Mouse (Mus musculus): Measurements from ENCODE around the gene Inca1. TPM values are rescaled to one million over a fixed set of nuclear protein-coding genes. Genes with fewer than 3 reads are reported as not detected.
A peak's percentile ranks its signal among the peaks of the same experiment; 100 is the strongest.

Inca1 gene
- polyA plus RNA-seq, 1 experiment from 2014 or later = 0.75 TPM

DNA sequence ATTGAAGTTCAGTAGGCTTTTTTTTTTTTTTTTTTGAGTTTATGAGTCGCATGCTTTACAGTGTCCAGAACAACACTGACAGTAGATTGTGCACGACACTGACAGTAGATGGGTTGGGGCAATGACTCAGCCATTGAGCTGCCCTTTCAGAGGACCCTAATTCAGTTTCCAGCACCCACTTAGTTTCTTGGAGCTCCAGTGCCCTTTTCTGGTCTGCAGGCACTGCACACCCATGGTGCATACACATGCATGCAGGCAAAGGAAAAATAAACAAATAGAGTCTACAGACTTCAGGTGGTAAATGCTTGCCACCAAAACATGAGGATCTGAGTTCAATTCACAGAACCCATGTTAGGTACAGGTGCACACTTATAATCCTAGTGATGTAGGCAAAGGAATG lies 26.6 kb upstream of the Inca1 start:
- 98% methylated on average over 2 of the region's 2 CpGs for WGBS
- no peak overlapping the region for H3K27ac ChIP-seq (replicated peaks)
- no peak for ATAC-seq (ENCODE audit: low read depth)
- no peak overlapping the region for H3K4me2 ChIP-seq
- no peak overlapping the region for H3K4me3 ChIP-seq
- peaks cover 77% of the 10 kb centered on the region for H3K36me3 ChIP-seq
- H3K4me1 ChIP-seq (replicated peaks) = no peaks in the 10 kb centered on the region
- no peaks in the 10 kb centered on the region for H3K9me3 ChIP-seq
- H3K9ac ChIP-seq = no peak overlapping the region
- H3K27me3 ChIP-seq = no peaks in the 10 kb centered on the region

DNA sequence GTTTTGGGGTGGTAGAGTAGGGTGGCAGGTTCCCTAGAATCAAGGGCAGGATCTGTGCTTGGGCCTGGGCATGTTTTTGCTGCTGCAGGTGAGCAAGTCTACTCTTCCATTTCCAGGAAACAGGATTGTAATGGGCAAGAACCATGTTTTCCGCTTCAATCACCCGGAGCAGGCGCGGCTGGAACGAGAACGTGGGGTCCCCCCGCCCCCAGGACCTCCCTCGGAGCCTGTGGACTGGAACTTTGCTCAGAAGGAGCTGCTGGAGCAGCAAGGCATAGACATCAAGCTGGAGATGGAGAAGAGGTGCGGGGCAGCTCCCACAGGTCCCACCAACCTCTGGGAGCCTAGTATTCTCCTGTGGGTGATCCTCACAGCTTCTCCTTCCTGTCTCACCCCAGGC lies 24.8 kb upstream of the Inca1 start:
- no peaks in the 10 kb centered on the region for H3K9me3 ChIP-seq
- WGBS = 94% methylated on average over 9 of the region's 9 CpGs
- ATAC-seq (ENCODE audit: low read depth) = no peak
- no peak overlapping the region for H3K27ac ChIP-seq (replicated peaks)
- no peak overlapping the region for H3K9ac ChIP-seq
- H3K4me2 ChIP-seq = no peak overlapping the region
- H3K27me3 ChIP-seq = no peaks in the 10 kb centered on the region
- H3K36me3 ChIP-seq = peaks cover 90% of the 10 kb centered on the region
- H3K4me3 ChIP-seq = no peak overlapping the region
- no peaks in the 10 kb centered on the region for H3K4me1 ChIP-seq (replicated peaks)

DNA sequence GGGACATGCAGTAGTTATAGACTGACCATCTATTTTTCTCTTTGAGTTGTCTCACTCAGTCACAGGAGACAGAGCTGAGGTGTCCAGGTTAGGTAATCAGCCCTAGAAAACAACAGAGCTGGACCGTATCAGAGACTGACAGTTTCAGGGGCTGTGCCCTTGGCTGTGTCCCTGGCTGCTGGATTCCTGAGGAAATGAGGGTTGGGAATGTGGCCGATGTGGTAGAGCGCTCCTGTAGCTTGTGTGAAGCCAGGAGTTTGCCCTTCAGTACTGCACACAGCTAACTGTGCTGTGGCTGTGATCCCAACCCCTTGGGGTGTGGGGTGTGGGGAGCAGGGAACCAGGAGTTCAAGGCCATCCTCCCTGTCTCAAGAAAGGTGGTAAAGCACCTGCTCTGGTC lies 21.1 kb upstream of the Inca1 start:
- Histone ChIP-seq H3K27me3 (no peaks in the 10 kb centered on the region), H3K4me1 (replicated peaks) (no peaks in the 10 kb centered on the region), H3K27ac (replicated peaks) (no peak overlapping the region), H3K4me3 (no peak overlapping the region), H3K9me3 (no peaks in the 10 kb centered on the region), H3K4me2 (no peak overlapping the region), H3K36me3 (peaks cover 95% of the 10 kb centered on the region), H3K9ac (no peak overlapping the region)
- 95% methylated on average over 3 of the region's 3 CpGs for WGBS
- no peak for ATAC-seq (ENCODE audit: low read depth)

DNA sequence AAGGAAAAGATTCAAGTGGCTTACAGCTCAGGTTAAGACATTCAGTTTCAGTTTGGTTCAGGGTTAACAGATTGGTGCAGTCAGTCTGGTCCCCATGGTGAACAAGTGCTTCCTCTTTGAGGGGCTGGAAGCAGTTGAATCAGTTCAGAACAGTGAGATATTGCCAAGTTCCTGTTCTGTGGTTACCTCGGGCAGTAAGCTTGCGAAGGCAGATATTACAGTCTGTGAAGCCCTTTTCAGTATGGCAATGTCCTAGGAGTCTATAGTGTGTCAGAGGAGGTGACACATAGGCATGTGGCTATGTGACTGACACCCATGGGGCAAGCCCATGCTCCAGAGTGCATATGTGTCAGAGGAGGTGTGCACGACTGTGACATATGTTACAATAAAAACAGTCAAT lies 20.6 kb upstream of the Inca1 start:
- 90% methylated on average over 3 of the region's 3 CpGs for WGBS
- Histone ChIP-seq H3K4me2 (no peak overlapping the region), H3K27ac (replicated peaks) (no peak overlapping the region), H3K4me3 (no peak overlapping the region), H3K27me3 (no peaks in the 10 kb centered on the region), H3K4me1 (replicated peaks) (no peaks in the 10 kb centered on the region), H3K9me3 (no peaks in the 10 kb centered on the region), H3K9ac (no peak overlapping the region), H3K36me3 (peaks cover 93% of the 10 kb centered on the region)
- ATAC-seq (ENCODE audit: low read depth) = no peak

DNA sequence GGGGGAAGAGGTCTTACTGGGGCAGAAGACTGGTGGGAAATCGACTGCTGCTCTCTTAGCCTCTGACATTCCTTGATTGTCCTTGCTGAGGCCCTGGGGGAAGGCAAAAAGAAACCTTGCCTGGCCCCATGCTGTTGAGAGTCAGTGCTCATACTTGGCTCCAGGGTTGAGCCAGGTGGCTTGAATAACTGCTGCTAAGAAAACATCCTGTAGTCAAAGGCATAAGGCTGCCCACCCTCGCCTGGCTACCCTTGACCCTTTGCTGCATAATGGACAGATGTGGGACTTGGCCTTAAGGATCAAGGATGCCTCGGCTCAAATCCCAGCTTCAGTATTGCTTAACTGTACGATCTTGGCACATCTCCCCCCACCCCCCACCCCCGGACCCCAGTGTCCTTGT lies 18.5 kb upstream of the Inca1 start:
- 91% methylated on average over 5 of the region's 5 CpGs for WGBS
- H3K9ac ChIP-seq = no peak overlapping the region
- H3K4me3 ChIP-seq = no peak overlapping the region
- H3K27ac ChIP-seq (replicated peaks) = no peak overlapping the region
- H3K9me3 ChIP-seq = no peaks in the 10 kb centered on the region
- peaks cover 79% of the 10 kb centered on the region for H3K36me3 ChIP-seq
- ATAC-seq (ENCODE audit: low read depth) = no peak
- H3K27me3 ChIP-seq = no peaks in the 10 kb centered on the region
- no peak overlapping the region for H3K4me2 ChIP-seq
- H3K4me1 ChIP-seq (replicated peaks) = no peaks in the 10 kb centered on the region

DNA sequence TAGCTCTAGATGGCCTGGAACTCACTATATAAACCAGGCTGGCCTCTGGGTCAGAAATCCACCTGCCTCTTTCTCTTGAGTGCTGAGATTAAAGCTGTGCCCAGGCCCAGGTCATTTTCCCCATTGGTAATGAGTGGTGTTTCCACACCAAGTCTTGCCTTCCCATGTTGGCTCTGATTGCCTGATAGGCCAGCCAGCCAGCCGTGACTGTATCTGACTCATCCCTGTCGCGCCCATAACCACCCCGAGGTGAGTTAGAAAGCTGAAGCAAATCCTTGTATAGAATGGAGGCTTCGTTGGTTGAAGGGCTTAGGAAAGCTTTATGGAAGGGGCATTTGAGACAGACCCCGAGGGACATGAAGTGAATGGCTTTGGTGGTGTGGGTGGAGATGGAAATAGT lies 15.9 kb upstream of the Inca1 start:
- H3K9me3 ChIP-seq = no peaks in the 10 kb centered on the region
- no peak overlapping the region for H3K9ac ChIP-seq
- no peak for ATAC-seq (ENCODE audit: low read depth)
- H3K4me1 ChIP-seq (replicated peaks) = no peaks in the 10 kb centered on the region
- no peaks in the 10 kb centered on the region for H3K27me3 ChIP-seq
- no peak overlapping the region for H3K27ac ChIP-seq (replicated peaks)
- peaks cover 80% of the 10 kb centered on the region for H3K36me3 ChIP-seq
- H3K4me2 ChIP-seq = no peak overlapping the region
- H3K4me3 ChIP-seq = no peak overlapping the region
- WGBS = 93% methylated on average over 6 of the region's 6 CpGs

DNA sequence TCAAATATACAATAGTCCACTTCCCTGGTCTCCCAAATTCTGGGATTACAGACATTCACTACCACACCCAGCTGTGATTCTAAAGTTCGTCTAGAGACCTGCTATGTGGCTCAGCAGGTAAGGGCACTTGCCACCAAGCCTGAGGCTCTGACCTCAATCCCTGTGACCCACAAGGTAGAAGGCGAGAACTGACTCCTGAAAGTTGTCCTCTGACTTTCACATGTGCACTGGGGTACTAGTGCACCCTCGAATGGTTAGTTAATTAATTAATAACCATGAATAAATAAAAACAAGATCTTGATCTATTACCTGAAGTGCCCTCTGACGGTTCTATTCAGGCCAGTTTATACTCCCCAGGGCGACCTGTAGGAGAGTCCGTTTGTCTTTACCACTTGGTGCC lies 13.3 kb upstream of the Inca1 start:
- no peak for ATAC-seq (ENCODE audit: low read depth)
- no peak overlapping the region for H3K4me2 ChIP-seq
- peaks cover 79% of the 10 kb centered on the region for H3K36me3 ChIP-seq
- no peak overlapping the region for H3K27ac ChIP-seq (replicated peaks)
- no peak overlapping the region for H3K4me3 ChIP-seq
- 87% methylated on average over 6 of the region's 6 CpGs for WGBS
- H3K9ac ChIP-seq = no peak overlapping the region
- H3K4me1 ChIP-seq (replicated peaks) = no peaks in the 10 kb centered on the region
- no peaks in the 10 kb centered on the region for H3K9me3 ChIP-seq
- H3K27me3 ChIP-seq = no peaks in the 10 kb centered on the region

DNA sequence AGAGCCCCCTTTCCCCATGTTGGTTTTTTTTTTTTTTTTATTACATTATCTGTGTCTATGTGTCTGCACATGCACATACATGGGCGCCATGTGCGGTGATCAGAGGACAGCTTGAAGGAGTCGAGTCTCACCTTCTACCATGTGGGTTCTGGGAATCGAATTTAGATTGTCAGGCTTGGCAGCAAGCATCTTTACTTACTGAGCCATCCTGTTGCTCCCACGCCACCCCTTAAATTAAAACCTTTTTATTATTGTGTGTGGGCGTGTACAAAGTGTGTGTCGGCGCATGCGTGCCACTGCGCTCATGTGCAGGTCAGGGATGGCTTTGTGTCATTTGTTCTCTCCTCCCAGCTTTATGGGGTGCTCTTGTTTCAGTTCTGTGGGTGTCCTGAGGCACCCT lies 11.1 kb upstream of the Inca1 start:
- ATAC-seq (ENCODE audit: low read depth) = no peak

DNA sequence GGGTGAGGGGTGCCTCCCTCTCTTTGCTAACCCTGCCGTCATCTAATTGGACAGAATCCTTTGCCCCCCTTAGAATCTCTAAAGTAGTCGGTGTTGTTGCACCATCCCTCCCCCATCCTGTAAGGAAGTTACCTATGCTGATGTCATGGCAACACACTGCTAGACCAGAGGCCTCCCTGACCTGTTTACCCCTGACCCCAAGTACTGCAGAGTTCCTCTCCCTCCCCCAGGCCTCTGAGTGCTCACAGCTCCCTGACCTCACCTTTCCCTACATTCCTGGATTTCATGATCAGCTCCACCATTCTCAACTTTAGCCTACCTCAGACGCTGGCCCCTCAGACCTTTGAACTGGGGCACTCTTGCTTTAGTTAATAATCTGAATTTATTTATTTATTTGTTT lies 6.2 kb upstream of the Inca1 start:
- H3K36me3 ChIP-seq = peaks cover 79% of the 10 kb centered on the region
- 87% methylated on average over 3 of the region's 3 CpGs for WGBS
- ATAC-seq (ENCODE audit: low read depth) = no peak

More for the DNA sequence above, 11.1 kb upstream of the Inca1 start:
- H3K27ac ChIP-seq (replicated peaks) = no peak overlapping the region
- H3K9me3 ChIP-seq = no peaks in the 10 kb centered on the region
- H3K4me1 ChIP-seq (replicated peaks) = no peaks in the 10 kb centered on the region
- no peak overlapping the region for H3K9ac ChIP-seq
- no peak overlapping the region for H3K4me3 ChIP-seq
- peaks cover 79% of the 10 kb centered on the region for H3K36me3 ChIP-seq
- no peak overlapping the region for H3K4me2 ChIP-seq
- H3K27me3 ChIP-seq = no peaks in the 10 kb centered on the region
- WGBS = 96% methylated on average over 10 of the region's 10 CpGs

DNA sequence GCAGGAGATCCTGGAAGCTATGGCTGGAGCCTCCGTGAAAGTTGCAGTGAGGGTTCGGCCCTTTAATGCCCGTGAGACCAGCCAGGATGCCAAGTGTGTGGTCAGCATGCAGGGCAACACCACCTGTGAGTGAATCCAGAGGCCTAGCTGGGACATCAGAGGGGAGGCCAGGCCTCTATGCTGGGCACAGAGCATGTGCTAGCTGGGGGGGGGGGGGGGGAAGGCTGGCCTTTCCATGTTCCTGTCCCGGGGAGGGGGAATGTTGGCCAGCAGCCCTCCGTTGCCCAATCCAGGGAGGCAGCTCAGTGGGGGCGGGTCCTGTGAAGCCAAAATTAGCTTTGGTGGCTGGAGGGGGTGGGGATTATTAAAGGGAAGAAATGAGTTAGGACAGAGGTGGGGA lies 2.8 kb upstream of the Inca1 start:
- Histone ChIP-seq H3K27me3 (no peaks in the 10 kb centered on the region), H3K4me3 (no peak overlapping the region), H3K36me3 (peaks cover 46% of the 10 kb centered on the region), H3K9ac (peak overlapping the region; percentile 94), H3K9me3 (no peaks in the 10 kb centered on the region), H3K4me1 (replicated peaks) (peaks cover 28% of the 10 kb centered on the region), H3K27ac (replicated peaks) (no peak overlapping the region), H3K4me2 (no peak overlapping the region)
- ATAC-seq (ENCODE audit: low read depth) = no peak
- WGBS = 81% methylated on average over 6 of the region's 6 CpGs

More for the DNA sequence above, 6.2 kb upstream of the Inca1 start:
- Histone ChIP-seq H3K9me3 (no peaks in the 10 kb centered on the region), H3K4me3 (no peak overlapping the region), H3K27me3 (no peaks in the 10 kb centered on the region), H3K27ac (replicated peaks) (no peak overlapping the region), H3K4me1 (replicated peaks) (peaks cover 19% of the 10 kb centered on the region), H3K9ac (no peak overlapping the region), H3K4me2 (no peak overlapping the region)

DNA sequence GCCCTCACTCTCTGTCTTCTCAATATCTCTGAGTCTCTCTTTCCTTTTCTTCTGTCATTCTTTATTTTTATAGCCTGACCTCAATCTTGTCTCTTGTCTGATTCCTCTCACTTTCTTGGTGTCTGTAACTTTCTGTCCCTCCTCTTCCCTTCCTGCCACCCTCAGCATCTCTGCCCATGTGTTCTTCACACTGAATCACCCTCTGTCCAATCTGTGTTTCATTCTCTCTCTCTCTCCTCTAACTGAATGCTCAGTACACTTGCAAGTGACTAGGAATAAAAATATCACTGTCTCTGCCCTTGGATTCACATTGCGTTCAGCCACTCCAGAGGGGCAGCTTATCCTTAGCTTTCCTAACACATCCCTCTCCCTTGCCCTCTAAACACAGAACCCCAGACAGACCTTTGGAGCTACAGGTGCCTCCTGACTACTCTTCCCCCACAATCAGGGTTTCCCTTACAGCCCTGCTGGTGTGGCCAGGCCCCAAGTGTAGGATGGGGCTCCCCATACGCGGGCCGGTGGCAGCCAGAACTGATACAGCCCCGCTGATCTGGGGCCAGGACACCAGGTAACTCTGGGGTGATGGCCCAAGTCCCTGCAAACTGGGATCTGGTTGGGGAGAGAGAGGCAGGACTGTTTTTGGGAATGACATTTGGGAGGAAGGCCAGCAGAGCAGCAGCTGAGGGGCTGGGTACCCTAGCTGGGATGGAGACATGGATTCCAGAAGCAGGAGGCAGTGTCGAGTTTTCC lies 2.2 kb upstream of the Inca1 start:
- peak overlapping the region; percentile 89 for H3K4me2 ChIP-seq
- no peaks in the 10 kb centered on the region for H3K9me3 ChIP-seq
- ATAC-seq (ENCODE audit: low read depth) = no peak
- H3K27ac ChIP-seq (replicated peaks) = no peak overlapping the region
- WGBS = 86% methylated on average over 6 of the region's 6 CpGs
- peaks cover 40% of the 10 kb centered on the region for H3K36me3 ChIP-seq
- H3K9ac ChIP-seq = peak overlapping the region; percentile 94
- H3K27me3 ChIP-seq = no peaks in the 10 kb centered on the region
- H3K4me3 ChIP-seq = peak overlapping the region; percentile 89
- H3K4me1 ChIP-seq (replicated peaks) = peaks cover 28% of the 10 kb centered on the region

DNA sequence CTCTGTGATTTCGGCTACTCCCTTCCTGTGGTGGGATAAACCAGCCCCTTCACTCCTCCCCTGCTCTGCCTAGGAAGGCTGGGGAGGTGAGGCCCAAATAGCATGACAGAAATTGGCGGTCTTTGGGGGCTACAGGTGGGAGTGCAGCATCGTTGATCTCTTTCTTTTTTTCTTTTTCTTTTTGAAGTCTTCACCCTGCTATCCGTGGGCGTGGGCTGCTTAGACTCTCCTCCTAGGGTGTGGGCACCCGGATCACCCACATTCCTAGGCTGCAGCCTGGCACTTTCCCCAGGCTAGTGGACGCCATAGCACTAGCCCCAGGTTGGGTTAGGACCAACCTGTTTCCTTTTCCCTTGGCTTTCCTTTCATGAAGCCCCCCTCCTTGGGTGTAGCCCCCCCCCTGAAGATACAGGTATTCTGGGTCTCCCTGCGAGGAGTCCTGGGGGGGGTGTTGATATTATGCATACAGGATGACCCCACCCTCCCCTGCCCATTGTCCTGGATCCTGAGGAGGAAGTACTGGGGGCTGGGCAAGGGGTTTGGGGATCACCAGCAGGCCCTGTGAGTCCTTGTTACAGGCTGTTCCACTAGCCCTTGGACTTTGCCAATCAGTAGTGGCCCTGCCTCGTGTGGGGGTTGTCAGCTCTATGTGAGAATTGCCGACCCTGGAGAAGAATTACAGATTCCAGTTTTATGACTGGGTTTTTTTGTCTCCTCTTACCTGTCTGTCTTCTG lies 1.4 kb upstream of the Inca1 start:
- no peaks in the 10 kb centered on the region for H3K27me3 ChIP-seq
- H3K4me3 ChIP-seq = peak overlapping the region; percentile 89
- H3K4me2 ChIP-seq = peak overlapping the region; percentile 89
- WGBS = 11% methylated on average over 10 of the region's 10 CpGs
- peaks cover 33% of the 10 kb centered on the region for H3K36me3 ChIP-seq
- peak overlapping the region; percentile 94 for H3K9ac ChIP-seq
- no peak overlapping the region for H3K27ac ChIP-seq (replicated peaks)
- no peaks in the 10 kb centered on the region for H3K9me3 ChIP-seq
- H3K4me1 ChIP-seq (replicated peaks) = peaks cover 28% of the 10 kb centered on the region
- ATAC-seq (ENCODE audit: low read depth) = no peak

Data from neural tube, embryonic 13.5 days (tissue).